Mouse (Mus musculus) hindbrain, embryonic 14.5 days (tissue): ENCODE measurements around the gene Suz12. TPM values are rescaled to one million over a fixed set of nuclear protein-coding genes. Genes with fewer than 3 reads are reported as not detected.
"Not testable (repeated sequence)": the region's sequence is repeated elsewhere in the genome, so short reads cannot be mapped to it uniquely, and the experiment has no call there.

ENCODE experiments used
- ATAC-seq: fragments of 200-750 bp; cut with Nextera tagmentation; 2 replicates; pipeline ENCODE4 v1.8.0; 2017; ENCODE audit warnings: moderate number of reproducible peaks, mild to moderate bottlenecking, moderate TSS enrichment, moderate library complexity; ENCODE audit not compliant: low FRiP score
- DNase-seq: peaks from one replicate; pipeline ENCODE4 v3.0.0-alpha.2; 2015; ENCODE audit warnings: low spot score
- H3K27ac ChIP-seq: fragments of 300-500 bp; sonication (generic); 2 replicates; pipeline ENCODE4 v1.5.1; 2014; ENCODE audit warnings: mild to moderate bottlenecking, moderate library complexity
- H3K27me3 ChIP-seq: fragments of 300-500 bp; sonication (generic); 2 replicates; pipeline ENCODE4 v1.6.1; 2014; ENCODE audit warnings: mild to moderate bottlenecking, low read length, mixed read lengths; ENCODE audit not compliant: control insufficient read depth, insufficient read depth
- H3K36me3 ChIP-seq: fragments of 300-500 bp; sonication (generic); replicated peaks from 2 replicates; pipeline ENCODE4 v1.6.1; 2014; ENCODE audit not compliant: control insufficient read depth, insufficient read depth
- H3K4me1 ChIP-seq: fragments of 300-500 bp; sonication (generic); replicated peaks from 2 replicates; pipeline ENCODE4 v1.6.1; 2014; ENCODE audit warnings: antibody characterized with exemption, low read length, mixed read lengths; ENCODE audit not compliant: control insufficient read depth, insufficient read depth
- H3K4me2 ChIP-seq: fragments of 300-500 bp; sonication (generic); replicated peaks from 2 replicates; pipeline ENCODE4 v1.6.1; 2014; ENCODE audit warnings: mild to moderate bottlenecking, moderate library complexity
- H3K4me3 ChIP-seq: fragments of 300-500 bp; sonication (generic); replicated peaks from 2 replicates; pipeline ENCODE4 v1.5.1; 2014; ENCODE audit warnings: mild to moderate bottlenecking, low read length
- H3K9ac ChIP-seq: fragments of 300-500 bp; sonication (generic); 2 replicates; pipeline ENCODE4 v1.6.1; 2014
- H3K9me3 ChIP-seq: fragments of 300-500 bp; sonication (generic); 2 replicates; pipeline ENCODE4 v1.6.1; 2016; ENCODE audit warnings: low read length; ENCODE audit not compliant: control insufficient read depth
- WGBS: fragments of 180-500 bp; shearing (Covaris S2); extraction: QIAGEN DNeasy Blood & Tissue Kit; methylation state at CpG from one replicate; pipeline ENCODE4 v1.1.7; 2014; 5-methylcytosine and 5-hydroxymethylcytosine counted together
- polyA plus RNA-seq: library from polyadenylated mRNA; unstranded; fragments of >200 nt; fragmentation: Nextera tagmentation; extraction: Ambion mirVana; gene quantifications from 2 replicates; pipeline ENCODE4 v1.2.1, GENCODE M21; 2014

Suz12 gene
- polyA plus RNA-seq, 1 experiment from 2014 or later: 17.2 TPM

- no peak overlapping the region for H3K4me2 ChIP-seq
- DNase-seq: peak; percentile 50
- H3K36me3 ChIP-seq: no peaks in the 10 kb centered on the region
Measured at GRCm38 (mm10) chr11:79965896-79966295, 27.0 kb upstream of the Suz12 start.

GRCm38 (mm10) chr11:79967752-79968151, 25.2 kb upstream of the Suz12 start:
- H3K27ac ChIP-seq: no peak overlapping the region
- no peaks in the 10 kb centered on the region for H3K9me3 ChIP-seq
- 79% methylated on average over 10 of the region's 10 CpGs for WGBS
- no peaks in the 10 kb centered on the region for H3K36me3 ChIP-seq
- no peaks in the 10 kb centered on the region for H3K4me1 ChIP-seq
- peaks cover 5% of the 10 kb centered on the region; the same call in 1 of the 2 replicates for H3K27me3 ChIP-seq
- no peak overlapping the region for H3K9ac ChIP-seq
- no peak for DNase-seq
- no peak overlapping the region for H3K4me3 ChIP-seq
- H3K4me2 ChIP-seq: no peak overlapping the region
- ATAC-seq: no peak

More at GRCm38 (mm10) chr11:79965896-79966295, 27.0 kb upstream of the Suz12 start:
- no peak overlapping the region for H3K27ac ChIP-seq
- H3K4me3 ChIP-seq: no peak overlapping the region
- 0 out of 2 replicates have a peak, but pooled peaks cover 3% of the 10 kb centered on the region for H3K27me3 ChIP-seq
- WGBS: 64% methylated on average over 8 of the region's 8 CpGs
- no peak overlapping the region for H3K9ac ChIP-seq
- ATAC-seq: no peak
- no peaks in the 10 kb centered on the region for H3K9me3 ChIP-seq
- peaks cover 7% of the 10 kb centered on the region; the same call in 1 of the 2 replicates for H3K4me1 ChIP-seq

- no peak overlapping the region for H3K9ac ChIP-seq
- no peaks in the 10 kb centered on the region for H3K36me3 ChIP-seq
- H3K4me1 ChIP-seq: peaks cover 8% of the 10 kb centered on the region; the same call in 1 of the 2 replicates
- no peak overlapping the region for H3K27ac ChIP-seq
- DNase-seq: no peak
- peak overlapping the region; percentile 47; the same call in 1 of the 2 replicates for H3K4me3 ChIP-seq
- H3K27me3 ChIP-seq: peaks cover 20% of the 10 kb centered on the region
- 14% methylated on average over 8 of the region's 8 CpGs for WGBS
- no peaks in the 10 kb centered on the region for H3K9me3 ChIP-seq
- H3K4me2 ChIP-seq: peak overlapping the region; percentile 88
- no peak for ATAC-seq
Measured at GRCm38 (mm10) chr11:79973133-79973532, 19.8 kb upstream of the Suz12 start.

- DNase-seq (peak; percentile 49), ATAC-seq (peak; percentile 14; the same call in 1 of the 2 replicates)
- Histone ChIP-seq H3K9ac (peak overlapping the region; percentile 64), H3K27ac (no peak overlapping the region), H3K4me2 (peak overlapping the region; percentile 88), H3K9me3 (no peaks in the 10 kb centered on the region), H3K36me3 (no peaks in the 10 kb centered on the region), H3K27me3 (peaks cover 20% of the 10 kb centered on the region), H3K4me3 (peak overlapping the region; percentile 47), H3K4me1 (peaks cover 8% of the 10 kb centered on the region; the same call in 1 of the 2 replicates)
- WGBS: under 1% methylated on average over 41 of the region's 41 CpGs
Measured at GRCm38 (mm10) chr11:79973626-79974476, 19.1 kb upstream of the Suz12 start.

GRCm38 (mm10) chr11:79975377-79975776, 17.5 kb upstream of the Suz12 start:
- no peak overlapping the region for H3K4me3 ChIP-seq
- H3K27me3 ChIP-seq: peaks cover 20% of the 10 kb centered on the region
- peaks cover 8% of the 10 kb centered on the region; the same call in 1 of the 2 replicates for H3K4me1 ChIP-seq
- no peak overlapping the region for H3K9ac ChIP-seq
- no peaks in the 10 kb centered on the region for H3K36me3 ChIP-seq
- H3K4me2 ChIP-seq: no peak overlapping the region
- DNase-seq (no peak), ATAC-seq (no peak)
- H3K27ac ChIP-seq: no peak overlapping the region
- H3K9me3 ChIP-seq: no peaks in the 10 kb centered on the region
- 34% methylated on average over 2 of the region's 2 CpGs for WGBS

GRCm38 (mm10) chr11:79976222-79976621, 16.7 kb upstream of the Suz12 start:
- H3K9me3 ChIP-seq: no peaks in the 10 kb centered on the region
- no peak for ATAC-seq

GRCm38 (mm10) chr11:79976645-79977044, 16.3 kb upstream of the Suz12 start:
- not testable (repeated sequence) for H3K27ac ChIP-seq, H3K4me2 ChIP-seq, H3K4me3 ChIP-seq, H3K36me3 ChIP-seq, H3K9me3 ChIP-seq, ATAC-seq, H3K9ac ChIP-seq, H3K4me1 ChIP-seq, DNase-seq
- WGBS: 72% methylated on average over 6 of the region's 6 CpGs
- peaks cover 20% of the 10 kb centered on the region for H3K27me3 ChIP-seq

More at GRCm38 (mm10) chr11:79976222-79976621, 16.7 kb upstream of the Suz12 start:
- DNase-seq: no peak
- WGBS: 100% methylated on average over 1 of the region's 1 CpGs
- no peak overlapping the region for H3K4me2 ChIP-seq
- no peaks in the 10 kb centered on the region for H3K36me3 ChIP-seq
- no peak overlapping the region for H3K9ac ChIP-seq
- no peak overlapping the region for H3K4me3 ChIP-seq
- H3K27ac ChIP-seq: no peak overlapping the region
- peaks cover 8% of the 10 kb centered on the region; the same call in 1 of the 2 replicates for H3K4me1 ChIP-seq
- peaks cover 20% of the 10 kb centered on the region for H3K27me3 ChIP-seq

- H3K36me3 ChIP-seq, H3K27ac ChIP-seq, H3K9ac ChIP-seq, ATAC-seq, DNase-seq, H3K4me2 ChIP-seq, H3K4me1 ChIP-seq, H3K9me3 ChIP-seq, H3K4me3 ChIP-seq: not testable (repeated sequence)
- H3K27me3 ChIP-seq: peaks cover 20% of the 10 kb centered on the region
- 95% methylated on average over 14 of the region's 14 CpGs for WGBS
Measured at GRCm38 (mm10) chr11:79977061-79977460, 15.8 kb upstream of the Suz12 start.

- WGBS: 91% methylated on average over 3 of the region's 4 CpGs
- not testable (repeated sequence) for H3K27ac ChIP-seq, H3K4me3 ChIP-seq, H3K9ac ChIP-seq, H3K36me3 ChIP-seq, H3K4me2 ChIP-seq, DNase-seq, H3K9me3 ChIP-seq, ATAC-seq, H3K4me1 ChIP-seq
- H3K27me3 ChIP-seq: peaks cover 18% of the 10 kb centered on the region
Measured at GRCm38 (mm10) chr11:79977747-79978146, 15.2 kb upstream of the Suz12 start.
